In the genomic region with DNA sequence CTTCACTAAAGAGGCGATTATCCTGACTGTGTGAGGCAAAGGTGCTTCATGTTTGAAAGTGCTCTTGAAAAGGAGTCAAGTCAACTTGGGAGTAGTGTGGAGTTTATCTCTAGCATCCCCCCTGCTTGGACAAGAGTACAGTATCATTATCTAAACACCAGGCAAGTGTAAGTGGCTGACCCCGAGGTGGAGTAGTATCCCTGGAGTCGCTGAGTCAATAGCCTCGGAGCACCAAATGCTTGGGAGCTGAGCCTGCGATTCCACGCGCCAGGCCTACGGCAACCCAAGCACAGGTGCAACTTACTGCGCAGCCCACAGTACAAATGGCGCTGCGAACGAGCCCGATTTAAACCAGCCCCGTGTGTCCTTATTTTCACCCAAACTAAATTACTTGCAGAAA, we compare ENCODE assay signal across 22 mouse cellular contexts.
DNase-seq lines count a peak whose midpoint lies in the region; ATAC-seq and TF ChIP-seq lines count a peak whose summit lies in the region.
"Had no signal": no experiment of that assay in that cellular context is flagged by ENCODE, and none has a peak within 500 bp of the region (broad histone marks: within the 10 kb centered on the region; RNA-seq: fewer than 3 reads in every experiment).

No protein-coding gene starts in this region.

- H3K9me3 ChIP-seq in embryonic facial prominence, embryonic 13.5 days, result no peaks in the 10 kb centered on the region
- H3K9me3 ChIP-seq in embryonic facial prominence, embryonic 10.5 days, result no peaks in the 10 kb centered on the region
- no peaks in the 10 kb centered on the region for H3K9me3 ChIP-seq in limb, embryonic 13.5 days
- no peaks in the 10 kb centered on the region for H3K9me3 ChIP-seq in limb, embryonic 10.5 days (replicated peaks)
- no peaks in the 10 kb centered on the region for H3K9me3 ChIP-seq in midbrain, embryonic 10.5 days (replicated peaks)
- H3K9me3 ChIP-seq in midbrain, embryonic 16.5 days (replicated peaks; ENCODE audit: control insufficient read depth, low read length, poor library complexity, severe bottlenecking), result no peaks in the 10 kb centered on the region
- H3K9me3 ChIP-seq in limb, embryonic 14.5 days (ENCODE audit: control insufficient read depth, low read length), result no peaks in the 10 kb centered on the region
- H3K9me3 ChIP-seq: forebrain, embryonic 15.5 days; G1E; heart, embryonic 15.5 days; hindbrain, embryonic 15.5 days had no signal

- H3K27me3 ChIP-seq in embryonic facial prominence, embryonic 13.5 days, result no peaks in the 10 kb centered on the region
- peaks cover 51% of the 10 kb centered on the region for H3K27me3 ChIP-seq in embryonic facial prominence, embryonic 10.5 days (replicated peaks; ENCODE audit: low read depth, poor library complexity, severe bottlenecking)
- H3K27me3 ChIP-seq in limb, embryonic 13.5 days, result 0 out of 2 replicates have a peak, but pooled peaks cover 3% of the 10 kb centered on the region
- no peaks in the 10 kb centered on the region for H3K27me3 ChIP-seq in limb, embryonic 10.5 days (ENCODE audit: low read depth, poor library complexity, severe bottlenecking)
- peaks cover 69% of the 10 kb centered on the region for H3K27me3 ChIP-seq in midbrain, embryonic 10.5 days (ENCODE audit: low read depth, poor library complexity, severe bottlenecking)
- H3K27me3 ChIP-seq in midbrain, embryonic 16.5 days (ENCODE audit: control insufficient read depth, insufficient read depth, low read depth, low read length), result 0 out of 2 replicates have a peak, but pooled peaks cover 2% of the 10 kb centered on the region
- H3K27me3 ChIP-seq in limb, embryonic 14.5 days (ENCODE audit: control insufficient read depth, insufficient read depth, low read length), result no peaks in the 10 kb centered on the region
- H3K27me3 ChIP-seq: heart, embryonic 15.5 days; hindbrain, embryonic 15.5 days had no signal

- peaks cover 9% of the 10 kb centered on the region; the same call in 1 of the 2 replicates for H3K4me1 ChIP-seq in embryonic facial prominence, embryonic 13.5 days
- peaks cover 11% of the 10 kb centered on the region for H3K4me1 ChIP-seq in embryonic facial prominence, embryonic 10.5 days
- peaks cover 32% of the 10 kb centered on the region for H3K4me1 ChIP-seq in limb, embryonic 13.5 days
- H3K4me1 ChIP-seq in limb, embryonic 10.5 days, result 0 out of 2 replicates have a peak, but pooled peaks cover 2% of the 10 kb centered on the region
- peaks cover 26% of the 10 kb centered on the region for H3K4me1 ChIP-seq in midbrain, embryonic 10.5 days
- H3K4me1 ChIP-seq in midbrain, embryonic 16.5 days (ENCODE audit: control insufficient read depth, insufficient read depth, low read length), result peaks cover 3% of the 10 kb centered on the region
- peaks cover 11% of the 10 kb centered on the region for H3K4me1 ChIP-seq in limb, embryonic 14.5 days (ENCODE audit: control insufficient read depth, insufficient read depth, low read length)
- H3K4me1 ChIP-seq: forebrain, embryonic 15.5 days; hindbrain, embryonic 15.5 days had no signal

- no peak for TF ChIP-seq POLR2A in limb, embryonic 14.5 days (IDR thresholded peaks at IDR 0.05; ENCODE audit: borderline replicate concordance, extremely low read depth, insufficient read depth, insufficient read length)

- no peak overlapping the region for H3K9ac ChIP-seq in embryonic facial prominence, embryonic 13.5 days
- H3K9ac ChIP-seq in limb, embryonic 13.5 days, result no peak overlapping the region
- H3K9ac ChIP-seq in midbrain, embryonic 16.5 days (ENCODE audit: low read depth, low read length), result no peak overlapping the region
- H3K9ac ChIP-seq in limb, embryonic 14.5 days (ENCODE audit: low read depth, low read length, severe bottlenecking), result no peak overlapping the region
- H3K9ac ChIP-seq: forebrain, embryonic 15.5 days; heart, embryonic 15.5 days; hindbrain, embryonic 15.5 days had no signal

- no peak overlapping the region for H3K4me3 ChIP-seq in embryonic facial prominence, embryonic 13.5 days
- no peak overlapping the region for H3K4me3 ChIP-seq in embryonic facial prominence, embryonic 10.5 days
- H3K4me3 ChIP-seq in limb, embryonic 13.5 days, result no peak overlapping the region
- H3K4me3 ChIP-seq in limb, embryonic 10.5 days, result no peak overlapping the region
- H3K4me3 ChIP-seq in midbrain, embryonic 10.5 days, result no peak overlapping the region
- no peak overlapping the region for H3K4me3 ChIP-seq in midbrain, embryonic 16.5 days (ENCODE audit: low read depth, low read length)
- H3K4me3 ChIP-seq in limb, embryonic 14.5 days (replicated peaks; ENCODE audit: low read length), result no peak overlapping the region
- H3K4me3 ChIP-seq: forebrain, embryonic 15.5 days; heart, embryonic 15.5 days; hindbrain, embryonic 15.5 days had no signal

- ATAC-seq in embryonic facial prominence, embryonic 13.5 days (ENCODE audit: insufficient number of reproducible peaks, insufficient read depth, low FRiP score, low TSS enrichment, low read depth), result no peak
- 0 out of 2 replicates have a peak, but pooled peaks have one; percentile 24 for ATAC-seq in limb, embryonic 13.5 days (ENCODE audit: low FRiP score, low read depth)
- ATAC-seq in midbrain, embryonic 16.5 days, result no peak
- ATAC-seq in limb, embryonic 14.5 days (ENCODE audit: low FRiP score, low read depth), result peak; percentile 19; the same call in 1 of the 2 replicates
- ATAC-seq: CD4-positive, CD25-positive, alpha-beta regulatory T cell, adult 4 months; forebrain, embryonic 15.5 days had no signal

- H3K4me2 ChIP-seq in embryonic facial prominence, embryonic 13.5 days, result no peak overlapping the region
- no peak overlapping the region for H3K4me2 ChIP-seq in limb, embryonic 13.5 days (replicated peaks)
- no peak overlapping the region for H3K4me2 ChIP-seq in midbrain, embryonic 16.5 days (ENCODE audit: low read length)
- no peak overlapping the region for H3K4me2 ChIP-seq in limb, embryonic 14.5 days (replicated peaks; ENCODE audit: low read depth, low read length, severe bottlenecking)
- H3K4me2 ChIP-seq: forebrain, embryonic 15.5 days; heart, embryonic 11.5 days; heart, embryonic 15.5 days; hindbrain, embryonic 15.5 days had no signal

- H3K27ac ChIP-seq in embryonic facial prominence, embryonic 13.5 days, result 0 out of 2 replicates have a peak overlapping the region, but pooled peaks have one; percentile 39
- H3K27ac ChIP-seq in embryonic facial prominence, embryonic 10.5 days (replicated peaks), result no peak overlapping the region
- no peak overlapping the region for H3K27ac ChIP-seq in limb, embryonic 13.5 days
- H3K27ac ChIP-seq in limb, embryonic 10.5 days, result no peak overlapping the region
- peak overlapping the region; percentile 64 for H3K27ac ChIP-seq in midbrain, embryonic 10.5 days (replicated peaks)
- H3K27ac ChIP-seq in midbrain, embryonic 16.5 days (ENCODE audit: low read length), result no peak overlapping the region
- no peak overlapping the region for H3K27ac ChIP-seq in limb, embryonic 14.5 days (replicated peaks; ENCODE audit: low read depth, low read length)
- H3K27ac ChIP-seq: forebrain, embryonic 15.5 days; heart, embryonic 15.5 days; hindbrain, embryonic 15.5 days had no signal

- no peaks in the 10 kb centered on the region for H3K36me3 ChIP-seq in embryonic facial prominence, embryonic 13.5 days
- H3K36me3 ChIP-seq in embryonic facial prominence, embryonic 10.5 days (replicated peaks), result no peaks in the 10 kb centered on the region
- no peaks in the 10 kb centered on the region for H3K36me3 ChIP-seq in limb, embryonic 13.5 days
- no peaks in the 10 kb centered on the region for H3K36me3 ChIP-seq in limb, embryonic 10.5 days
- no peaks in the 10 kb centered on the region for H3K36me3 ChIP-seq in midbrain, embryonic 10.5 days
- H3K36me3 ChIP-seq in midbrain, embryonic 16.5 days (ENCODE audit: control insufficient read depth, insufficient read depth, low read length), result no peaks in the 10 kb centered on the region
- no peaks in the 10 kb centered on the region for H3K36me3 ChIP-seq in limb, embryonic 14.5 days (ENCODE audit: control insufficient read depth, insufficient read depth, low read length)
- H3K36me3 ChIP-seq: forebrain, embryonic 15.5 days; G1E; heart, embryonic 15.5 days; hindbrain, embryonic 15.5 days had no signal

- WGBS in embryonic facial prominence, embryonic 13.5 days, result 64% methylated on average over 14 of the region's 14 CpGs
- WGBS in embryonic facial prominence, embryonic 10.5 days, result 75% methylated on average over 14 of the region's 14 CpGs
- WGBS in limb, embryonic 13.5 days, result 79% methylated on average over 14 of the region's 14 CpGs
- 89% methylated on average over 14 of the region's 14 CpGs for WGBS in limb, embryonic 10.5 days
- WGBS in midbrain, embryonic 10.5 days, result 74% methylated on average over 14 of the region's 14 CpGs
- 52% methylated on average over 14 of the region's 14 CpGs for WGBS in midbrain, embryonic 16.5 days
- WGBS in limb, embryonic 14.5 days, result 75% methylated on average over 14 of the region's 14 CpGs

- DNase-seq in embryonic facial prominence, embryonic 10.5 days (ENCODE audit: low spot score), result no peak
- no peak for DNase-seq in limb, embryonic 10.5 days (ENCODE audit: low spot score)
- no peak for DNase-seq in midbrain, embryonic 10.5 days (ENCODE audit: low spot score)
- no peak for DNase-seq in limb, embryonic 14.5 days (ENCODE audit: low spot score)
- no peak for DNase-seq in thymus, adult 18-20 months
- DNase-seq: adrenal gland, postnatal 10 days; B cell, adult 2 months; cerebellum, adult 11-12 months; cerebellum, adult 9-10 months; cerebellum, postnatal 25 days; gastrocnemius, postnatal 36 days; heart, adult 18-20 months; heart, postnatal 14 days had no signal

Comparison
In these comparisons a context has a peak if more than half of its experiments do, and no peak if none do; other contexts are left out.
1. H3K27ac ChIP-seq: peak in embryonic facial prominence, embryonic 13.5 days (single experiment) and midbrain, embryonic 10.5 days (single experiment); none in embryonic facial prominence, embryonic 10.5 days (single experiment), limb, embryonic 13.5 days (single experiment), limb, embryonic 10.5 days (single experiment), midbrain, embryonic 16.5 days (single experiment) and limb, embryonic 14.5 days (single experiment).
2. ATAC-seq: peak in limb, embryonic 13.5 days (single experiment) and limb, embryonic 14.5 days (single experiment); none in embryonic facial prominence, embryonic 13.5 days (single experiment) and midbrain, embryonic 16.5 days (single experiment).